Mouse (Mus musculus) lung, embryonic 16.5 days (tissue): Measurements from ENCODE around the gene Faah. TPM values are rescaled to one million over a fixed set of nuclear protein-coding genes. Genes with fewer than 3 reads are reported as not detected.

ENCODE experiments used
- ATAC-seq: fragments of 200-750 bp; cut with Nextera tagmentation; 2 replicates; pipeline ENCODE4 v1.8.0; 2017; ENCODE audit warnings: low read depth, mild to moderate bottlenecking, moderate library complexity
- H3K27ac ChIP-seq: fragments of 300-500 bp; sonication (generic); 2 replicates; pipeline ENCODE4 v1.5.1; 2014; ENCODE audit warnings: mild to moderate bottlenecking, control low read depth, low read length
- H3K27me3 ChIP-seq: fragments of 300-500 bp; sonication (generic); 2 replicates; pipeline ENCODE4 v1.6.1; 2014; ENCODE audit warnings: low read depth, low read length, mixed read lengths; ENCODE audit not compliant: control insufficient read depth, insufficient read depth
- H3K36me3 ChIP-seq: fragments of 300-500 bp; sonication (generic); 2 replicates; pipeline ENCODE4 v1.6.1; 2014; ENCODE audit warnings: low read length; ENCODE audit not compliant: control insufficient read depth, insufficient read depth
- H3K4me1 ChIP-seq: fragments of 300-500 bp; sonication (generic); replicated peaks from 2 replicates; pipeline ENCODE4 v1.6.1; 2014; ENCODE audit warnings: low read length, mixed read lengths; ENCODE audit not compliant: control insufficient read depth, insufficient read depth
- H3K4me2 ChIP-seq: fragments of 300-500 bp; sonication (generic); 2 replicates; pipeline ENCODE4 v1.6.1; 2014; ENCODE audit warnings: low read depth, low read length, control low read depth
- H3K4me3 ChIP-seq: fragments of 300-500 bp; sonication (generic); 2 replicates; pipeline ENCODE4 v1.5.1; 2014; ENCODE audit warnings: mild to moderate bottlenecking, low read length, control low read depth
- H3K9ac ChIP-seq: fragments of 300-500 bp; sonication (generic); 2 replicates; pipeline ENCODE4 v1.6.1; 2014; ENCODE audit warnings: low read length, control low read depth
- H3K9me3 ChIP-seq: fragments of 300-500 bp; sonication (generic); 2 replicates; pipeline ENCODE4 v1.6.1; 2016; ENCODE audit warnings: low read length; ENCODE audit not compliant: control insufficient read depth
- WGBS: fragments of 180-500 bp; shearing (Covaris S2); extraction: QIAGEN DNeasy Blood & Tissue Kit; methylation state at CpG from one replicate; pipeline ENCODE4 v1.1.7; 2014; 5-methylcytosine and 5-hydroxymethylcytosine counted together
- polyA plus RNA-seq: library from polyadenylated mRNA; unstranded; fragments of >200 nt; fragmentation: Nextera tagmentation; extraction: Ambion mirVana; gene quantifications from 2 replicates; pipeline ENCODE4 v1.2.1, GENCODE M21; 2015

Gene Faah
- polyA plus RNA-seq, 1 experiment from 2014 or later: 11.0 TPM

DNA sequence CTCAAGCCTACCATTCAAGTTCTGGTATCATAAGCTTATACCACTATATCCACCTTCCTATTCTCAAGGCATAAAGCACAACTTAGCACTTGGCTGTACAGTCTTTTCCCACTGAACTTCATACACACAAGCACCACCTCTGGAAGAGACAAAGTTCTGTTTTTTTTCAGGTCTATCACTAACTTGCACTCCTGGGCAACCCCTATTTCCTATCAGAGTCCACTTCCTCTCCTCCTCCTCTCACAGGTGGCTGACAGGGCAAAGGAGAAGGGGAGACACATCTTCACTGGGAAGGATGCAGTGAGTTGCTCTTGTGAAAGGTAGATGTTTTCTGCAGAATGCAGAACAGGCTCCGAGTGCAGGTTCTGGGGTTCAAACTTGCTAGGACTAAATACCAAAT lies 30.0 kb upstream of the Faah start:
- peak overlapping the region; percentile 11; the same call in 1 of the 2 replicates for H3K4me2 ChIP-seq
- no peak overlapping the region for H3K9ac ChIP-seq
- no peaks in the 10 kb centered on the region for H3K9me3 ChIP-seq
- no peak; the same call in none of the 2 replicates for ATAC-seq
- peaks cover 20% of the 10 kb centered on the region for H3K4me1 ChIP-seq
- peak overlapping the region; percentile 72 for H3K27ac ChIP-seq
- H3K27me3 ChIP-seq: no peaks in the 10 kb centered on the region
- no peak overlapping the region for H3K4me3 ChIP-seq
- peaks cover 9% of the 10 kb centered on the region for H3K36me3 ChIP-seq
- WGBS: 71% methylated on average over 1 of the region's 1 CpGs

- H3K36me3 ChIP-seq: peaks cover 16% of the 10 kb centered on the region
- H3K9me3 ChIP-seq: no peaks in the 10 kb centered on the region
- no peak overlapping the region for H3K4me3 ChIP-seq
- no peak overlapping the region for H3K4me2 ChIP-seq
- no peak for ATAC-seq
- 86% methylated on average over 2 of the region's 2 CpGs for WGBS
- H3K4me1 ChIP-seq: peaks cover 16% of the 10 kb centered on the region
- no peak overlapping the region for H3K9ac ChIP-seq
- no peaks in the 10 kb centered on the region for H3K27me3 ChIP-seq
- no peak overlapping the region for H3K27ac ChIP-seq
Measured at GRCm38 (mm10) chr4:116046604-116047003, 28.9 kb upstream of the Faah start.

GRCm38 (mm10) chr4:116042186-116042585 lies 24.5 kb upstream of the Faah start:
- ATAC-seq: no peak
- 69% methylated on average over 3 of the region's 3 CpGs for WGBS

GRCm38 (mm10) chr4:116040466-116040865 lies 22.7 kb upstream of the Faah start:
- ATAC-seq: no peak
- no peak overlapping the region for H3K4me3 ChIP-seq
- H3K4me1 ChIP-seq: no peaks in the 10 kb centered on the region
- no peak overlapping the region for H3K4me2 ChIP-seq
- no peaks in the 10 kb centered on the region for H3K9me3 ChIP-seq
- H3K36me3 ChIP-seq: peaks cover 24% of the 10 kb centered on the region
- 90% methylated on average over 2 of the region's 2 CpGs for WGBS
- no peak overlapping the region for H3K27ac ChIP-seq
- H3K9ac ChIP-seq: no peak overlapping the region
- no peaks in the 10 kb centered on the region for H3K27me3 ChIP-seq

More at GRCm38 (mm10) chr4:116042186-116042585, 24.5 kb upstream of the Faah start:
- no peak overlapping the region for H3K27ac ChIP-seq
- no peaks in the 10 kb centered on the region for H3K27me3 ChIP-seq
- H3K4me2 ChIP-seq: no peak overlapping the region
- no peaks in the 10 kb centered on the region for H3K9me3 ChIP-seq
- no peak overlapping the region for H3K9ac ChIP-seq
- H3K4me3 ChIP-seq: no peak overlapping the region
- H3K36me3 ChIP-seq: peaks cover 21% of the 10 kb centered on the region
- peaks cover 2% of the 10 kb centered on the region; the same call in 1 of the 2 replicates for H3K4me1 ChIP-seq

- Histone ChIP-seq H3K9me3 (no peaks in the 10 kb centered on the region), H3K27ac (no peak overlapping the region), H3K4me1 (no peaks in the 10 kb centered on the region), H3K4me2 (no peak overlapping the region), H3K36me3 (peaks cover 26% of the 10 kb centered on the region), H3K4me3 (no peak overlapping the region), H3K27me3 (no peaks in the 10 kb centered on the region), H3K9ac (no peak overlapping the region)
- 88% methylated on average over 5 of the region's 5 CpGs for WGBS
- no peak for ATAC-seq
Measured at GRCm38 (mm10) chr4:116033374-116033773, 15.6 kb upstream of the Faah start.

DNA sequence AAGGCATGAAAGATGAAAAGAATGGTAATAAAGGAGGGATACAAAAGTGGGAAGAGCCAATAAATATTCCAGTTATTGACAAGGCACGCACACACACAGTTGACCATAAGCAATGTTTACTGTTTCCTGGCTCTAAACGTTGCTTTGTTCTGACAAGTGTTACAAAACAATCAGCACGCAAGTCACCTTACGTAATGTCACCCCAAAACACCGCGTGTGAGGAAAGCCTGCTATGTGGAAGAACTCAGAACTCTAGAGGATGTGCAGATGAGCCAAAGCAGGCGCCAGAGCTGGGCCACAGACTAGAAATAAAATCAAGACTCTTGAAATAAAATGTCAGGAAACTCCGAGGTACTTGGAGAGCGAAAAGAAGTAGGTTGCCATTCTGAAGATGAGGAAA lies 15.2 kb upstream of the Faah start:
- 84% methylated on average over 9 of the region's 9 CpGs for WGBS
- no peak overlapping the region for H3K27ac ChIP-seq
- H3K4me3 ChIP-seq: no peak overlapping the region
- peaks cover 23% of the 10 kb centered on the region for H3K36me3 ChIP-seq
- no peak overlapping the region for H3K9ac ChIP-seq
- H3K27me3 ChIP-seq: no peaks in the 10 kb centered on the region
- no peaks in the 10 kb centered on the region for H3K9me3 ChIP-seq
- ATAC-seq: no peak
- H3K4me1 ChIP-seq: no peaks in the 10 kb centered on the region
- no peak overlapping the region for H3K4me2 ChIP-seq

DNA sequence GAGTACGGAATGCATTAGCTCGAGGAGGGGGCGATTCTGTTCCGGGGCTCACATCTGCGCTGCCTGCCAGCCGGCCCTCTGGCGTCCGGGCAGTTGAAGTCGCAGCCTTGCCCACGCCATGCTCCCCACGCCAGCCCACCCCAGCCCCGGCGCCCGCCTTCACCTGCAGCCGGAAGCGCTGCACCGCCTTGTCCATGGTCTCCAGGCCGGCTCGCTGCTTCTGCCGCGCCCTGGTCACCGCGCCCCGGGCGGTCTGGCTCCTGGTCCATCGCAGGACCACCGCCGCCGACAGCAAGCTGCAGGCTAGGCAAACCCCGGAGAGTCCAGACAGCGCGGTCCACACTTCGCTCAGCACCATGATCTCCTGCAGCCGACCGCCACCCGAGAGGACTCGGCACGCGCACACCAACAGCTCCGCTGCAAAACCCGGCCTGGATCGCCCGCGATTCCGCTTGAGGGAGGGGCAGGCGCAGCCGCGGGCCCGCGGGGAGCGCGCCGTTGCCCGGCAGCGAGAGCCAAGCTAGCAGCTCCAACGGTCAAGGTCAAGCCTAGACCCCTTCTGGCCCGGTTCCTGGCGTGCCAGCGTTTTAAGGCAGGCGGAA lies 325 bp downstream of the Faah start:
- H3K27me3 ChIP-seq: peaks cover 36% of the 10 kb centered on the region
- WGBS: under 1% methylated on average over 54 of the region's 60 CpGs
- peak overlapping the region; percentile 45 for H3K27ac ChIP-seq
- H3K4me1 ChIP-seq: no peaks in the 10 kb centered on the region; the same call in 1 of the 2 replicates
- H3K36me3 ChIP-seq: no peaks in the 10 kb centered on the region
- peak overlapping the region; percentile 70 for H3K4me3 ChIP-seq
- H3K9ac ChIP-seq: peak overlapping the region; percentile 73
- peak overlapping the region; percentile 93 for H3K4me2 ChIP-seq
- no peaks in the 10 kb centered on the region for H3K9me3 ChIP-seq
- ATAC-seq: peak; percentile 91

GRCm38 (mm10) chr4:116016862-116017299 lies 845 bp downstream of the Faah start:
- Histone ChIP-seq H3K36me3 (no peaks in the 10 kb centered on the region), H3K4me2 (peak overlapping the region; percentile 93), H3K9ac (peak overlapping the region; percentile 73), H3K27me3 (peaks cover 36% of the 10 kb centered on the region), H3K4me1 (no peaks in the 10 kb centered on the region; the same call in 1 of the 2 replicates), H3K27ac (0 out of 2 replicates have a peak overlapping the region, but pooled peaks have one; percentile 45), H3K9me3 (no peaks in the 10 kb centered on the region), H3K4me3 (peak overlapping the region; percentile 70)
- no peak for ATAC-seq
- 6% methylated on average over 16 of the region's 16 CpGs for WGBS

DNA sequence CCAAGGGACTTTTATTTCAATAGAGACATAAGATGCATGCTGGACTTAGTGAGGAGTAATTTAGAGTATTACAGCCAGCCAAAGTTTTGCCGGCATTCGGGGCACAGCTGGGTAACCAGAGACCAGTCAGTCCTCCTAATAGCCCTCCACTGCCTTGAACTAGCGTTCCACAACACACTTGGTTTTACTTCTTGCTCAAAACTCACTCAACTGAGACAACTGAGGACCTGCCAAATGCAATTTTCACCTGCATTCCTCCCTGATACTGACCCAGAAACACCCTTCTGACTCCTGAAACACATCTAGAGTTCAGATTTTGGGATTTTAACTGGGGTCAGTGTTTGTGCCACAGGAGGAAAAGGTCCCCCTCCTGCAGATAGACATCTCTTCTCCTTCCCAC lies 1.3 kb downstream of the Faah start:
- Histone ChIP-seq H3K9ac (0 out of 2 replicates have a peak overlapping the region, but pooled peaks have one; percentile 73), H3K4me3 (peak overlapping the region; percentile 70), H3K27ac (no peak overlapping the region), H3K27me3 (peaks cover 36% of the 10 kb centered on the region), H3K4me2 (peak overlapping the region; percentile 93), H3K36me3 (no peaks in the 10 kb centered on the region), H3K9me3 (no peaks in the 10 kb centered on the region), H3K4me1 (no peaks in the 10 kb centered on the region; the same call in 1 of the 2 replicates)
- no peak for ATAC-seq
- 42% methylated on average over 3 of the region's 3 CpGs for WGBS
